Mouse (Mus musculus) kidney, adult 2 months (tissue): ENCODE measurements at regions not wholly inside any gene's neighbourhood (a gene's known extent, or its start where the extent isn't known, plus 50 kb on each side); places are given as distances from the start of the nearest gene placed in this dataset.

Source experiments
- DNase-seq: peaks from one replicate; pipeline ENCODE4 v3.0.0; 2021
- H3K27ac ChIP-seq: fragments of 200-500 bp; 2 replicates; pipeline ENCODE4 v1.5.1; 2012; ENCODE audit warnings: low read depth, low read length, control low read depth, inconsistent platforms; ENCODE audit not compliant: insufficient read depth
- H3K27me3 ChIP-seq: fragments of 200-500 bp; replicated peaks from 2 replicates; pipeline ENCODE4 v1.6.1; 2012; ENCODE audit warnings: mild to moderate bottlenecking, moderate library complexity, low read length, inconsistent platforms; ENCODE audit not compliant: control insufficient read depth, insufficient read depth
- H3K36me3 ChIP-seq: fragments of 200-500 bp; 2 replicates; pipeline ENCODE4 v1.6.1; 2012; ENCODE audit warnings: mild to moderate bottlenecking, moderate library complexity, low read length, inconsistent platforms; ENCODE audit not compliant: control insufficient read depth, insufficient read depth
- H3K4me1 ChIP-seq: fragments of 200-500 bp; 2 replicates; pipeline ENCODE4 v1.6.1; 2011; ENCODE audit warnings: low read length; ENCODE audit not compliant: control insufficient read depth, insufficient read depth
- H3K4me3 ChIP-seq: fragments of 200-500 bp; 2 replicates; pipeline ENCODE4 v1.5.1; 2011; ENCODE audit warnings: mild to moderate bottlenecking, low read depth, low read length, control low read depth; ENCODE audit not compliant: insufficient read depth
- CTCF ChIP-seq: fragments of 200-500 bp; conservative IDR thresholded peaks from 2 replicates; pipeline ENCODE4 v1.5.1; 2011; ENCODE audit warnings: low read depth, mild to moderate bottlenecking, control low read depth, low read length, moderate library complexity, mixed read lengths; ENCODE audit not compliant: insufficient read depth, insufficient read length
- POLR2A ChIP-seq: fragments of 200-500 bp; IDR thresholded peaks from one replicate; pipeline ENCODE4 v1.6.1; 2011; ENCODE audit warnings: low read depth, low read length, control low read depth
- WGBS: fragments of 180-500 bp; shearing (Covaris S2); methylation state at CpG from one replicate; pipeline ENCODE4 v1.1.7; 2018; 5-methylcytosine and 5-hydroxymethylcytosine counted together

- DNase-seq: no peak
- Histone ChIP-seq H3K27ac (no peak overlapping the region), H3K27me3 (no peaks in the 10 kb centered on the region), H3K36me3 (no peaks in the 10 kb centered on the region), H3K4me3 (no peak overlapping the region), H3K4me1 (no peaks in the 10 kb centered on the region)
- TF ChIP-seq POLR2A (no peak), CTCF (no peak)
- 75% methylated on average over 7 of the region's 7 CpGs for WGBS
Observed at GRCm38 (mm10) chr16:65683089-65683488, 120.6 kb upstream of the Chmp2b start.

- H3K27ac ChIP-seq: no peak overlapping the region
- H3K36me3 ChIP-seq: no peaks in the 10 kb centered on the region
- H3K27me3 ChIP-seq: no peaks in the 10 kb centered on the region
- no peak overlapping the region for H3K4me3 ChIP-seq
- H3K4me1 ChIP-seq: no peaks in the 10 kb centered on the region
- no peak for DNase-seq
- no peak for TF ChIP-seq CTCF
- no peak for TF ChIP-seq POLR2A
Observed at GRCm38 (mm10) chr16:65683703-65684320, 121.3 kb upstream of the Chmp2b start.

GRCm38 (mm10) chr16:65693626-65694025 lies 121.4 kb upstream of the Vgll3 start:
- H3K4me3 ChIP-seq: no peak overlapping the region
- no peaks in the 10 kb centered on the region for H3K27me3 ChIP-seq
- TF ChIP-seq CTCF (no peak), POLR2A (no peak)
- H3K27ac ChIP-seq: no peak overlapping the region
- WGBS: 36% methylated on average over 2 of the region's 2 CpGs
- H3K36me3 ChIP-seq: no peaks in the 10 kb centered on the region
- H3K4me1 ChIP-seq: no peaks in the 10 kb centered on the region
- peak; percentile 74 for DNase-seq

- Histone ChIP-seq H3K4me3 (no peak overlapping the region), H3K36me3 (no peaks in the 10 kb centered on the region), H3K4me1 (no peaks in the 10 kb centered on the region), H3K27me3 (no peaks in the 10 kb centered on the region), H3K27ac (no peak overlapping the region)
- TF ChIP-seq POLR2A: no peak
- 0 out of 2 replicates have a peak, but pooled peaks have one; percentile 17 for TF ChIP-seq CTCF
- DNase-seq: no peak
Observed at GRCm38 (mm10) chr16:65715631-65716030, 99.4 kb upstream of the Vgll3 start.

- H3K4me3 ChIP-seq: no peak overlapping the region
- H3K27me3 ChIP-seq: no peaks in the 10 kb centered on the region
- H3K27ac ChIP-seq: no peak overlapping the region
- peak; percentile 4 for DNase-seq
- WGBS: 46% methylated on average over 6 of the region's 6 CpGs
- no peaks in the 10 kb centered on the region for H3K36me3 ChIP-seq
- no peak for TF ChIP-seq POLR2A
- no peak for TF ChIP-seq CTCF
- H3K4me1 ChIP-seq: no peaks in the 10 kb centered on the region
Observed at GRCm38 (mm10) chr16:65718791-65719472, 96.1 kb upstream of the Vgll3 start.

GRCm38 (mm10) chr16:65720953-65721352 lies 94.1 kb upstream of the Vgll3 start:
- H3K27me3 ChIP-seq: no peaks in the 10 kb centered on the region
- H3K4me1 ChIP-seq: no peaks in the 10 kb centered on the region
- no peak overlapping the region for H3K27ac ChIP-seq
- no peak overlapping the region for H3K4me3 ChIP-seq
- no peak for TF ChIP-seq CTCF
- TF ChIP-seq POLR2A: no peak
- H3K36me3 ChIP-seq: no peaks in the 10 kb centered on the region
- no peak for DNase-seq
- WGBS: 29% methylated on average over 4 of the region's 4 CpGs

- Histone ChIP-seq H3K27ac (no peak overlapping the region), H3K36me3 (no peaks in the 10 kb centered on the region), H3K4me1 (no peaks in the 10 kb centered on the region), H3K27me3 (no peaks in the 10 kb centered on the region), H3K4me3 (no peak overlapping the region)
- WGBS: 78% methylated on average over 5 of the region's 5 CpGs
- no peak for DNase-seq
- TF ChIP-seq CTCF (no peak), POLR2A (no peak)
Observed at GRCm38 (mm10) chr16:65725559-65726269, 89.3 kb upstream of the Vgll3 start.
